Mouse (Mus musculus): ENCODE data around the gene 1700067P10Rik.

Gene 1700067P10Rik

DNA sequence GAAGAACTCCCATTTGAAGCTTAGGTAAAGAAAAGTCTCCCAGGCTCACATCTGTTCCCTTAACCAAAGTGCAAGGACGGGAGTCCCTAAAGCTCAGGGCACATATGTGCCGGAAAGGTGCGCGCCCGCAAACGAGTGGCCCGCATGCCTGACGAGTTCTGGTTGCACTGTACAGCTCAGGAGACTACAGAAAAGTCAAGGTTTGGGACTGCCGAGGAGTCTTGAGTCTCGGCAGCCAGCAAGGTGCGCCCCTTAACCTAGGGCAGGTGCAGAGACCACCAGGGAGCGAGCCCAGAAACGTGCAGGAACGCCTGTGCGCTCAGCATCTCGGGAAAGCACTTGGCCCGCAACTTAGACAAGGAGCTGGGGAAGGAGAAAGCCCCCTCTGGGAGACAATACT, 7.2 kb downstream of the 1700067P10Rik start:
- DNase-seq (ENCODE audit: low spot score): no peak

DNA sequence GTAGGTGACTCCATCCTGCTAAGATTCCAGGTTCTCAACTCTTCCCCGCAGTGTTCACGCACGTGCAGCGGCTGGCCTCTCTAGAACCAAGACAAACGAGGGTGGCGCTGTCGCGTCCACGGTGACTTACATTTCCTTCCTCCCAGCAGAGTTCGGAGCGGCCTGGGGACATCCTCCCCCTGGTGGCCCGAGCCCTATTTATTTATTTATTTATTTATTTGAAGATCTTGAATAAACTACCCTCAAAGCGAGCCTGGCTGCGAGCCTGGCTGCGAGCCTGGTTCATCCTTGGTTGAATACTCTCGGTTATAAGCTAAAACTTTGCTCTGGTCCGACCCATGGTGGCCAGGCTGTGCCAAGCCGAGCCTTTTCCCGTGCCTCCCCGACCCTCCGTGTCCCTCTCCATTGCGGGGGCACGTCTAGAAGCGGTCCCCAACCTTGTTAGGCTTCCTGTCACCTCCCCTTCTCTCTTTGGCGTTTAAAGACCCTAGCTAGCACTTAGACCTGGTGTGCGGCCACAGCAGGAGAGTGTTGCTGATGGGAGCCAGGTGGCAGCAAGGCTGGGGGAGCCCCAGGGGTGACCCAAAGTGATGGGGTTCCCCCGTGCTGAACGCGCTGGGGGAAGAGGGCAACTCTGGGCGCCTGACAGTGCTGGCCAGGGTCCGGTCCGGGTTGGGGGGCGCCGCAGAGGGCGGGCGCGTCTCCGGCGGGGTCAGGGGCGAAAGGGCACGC, 8.1 kb downstream of the 1700067P10Rik start:
- DNase-seq (ENCODE audit: low spot score): no peak

DNA sequence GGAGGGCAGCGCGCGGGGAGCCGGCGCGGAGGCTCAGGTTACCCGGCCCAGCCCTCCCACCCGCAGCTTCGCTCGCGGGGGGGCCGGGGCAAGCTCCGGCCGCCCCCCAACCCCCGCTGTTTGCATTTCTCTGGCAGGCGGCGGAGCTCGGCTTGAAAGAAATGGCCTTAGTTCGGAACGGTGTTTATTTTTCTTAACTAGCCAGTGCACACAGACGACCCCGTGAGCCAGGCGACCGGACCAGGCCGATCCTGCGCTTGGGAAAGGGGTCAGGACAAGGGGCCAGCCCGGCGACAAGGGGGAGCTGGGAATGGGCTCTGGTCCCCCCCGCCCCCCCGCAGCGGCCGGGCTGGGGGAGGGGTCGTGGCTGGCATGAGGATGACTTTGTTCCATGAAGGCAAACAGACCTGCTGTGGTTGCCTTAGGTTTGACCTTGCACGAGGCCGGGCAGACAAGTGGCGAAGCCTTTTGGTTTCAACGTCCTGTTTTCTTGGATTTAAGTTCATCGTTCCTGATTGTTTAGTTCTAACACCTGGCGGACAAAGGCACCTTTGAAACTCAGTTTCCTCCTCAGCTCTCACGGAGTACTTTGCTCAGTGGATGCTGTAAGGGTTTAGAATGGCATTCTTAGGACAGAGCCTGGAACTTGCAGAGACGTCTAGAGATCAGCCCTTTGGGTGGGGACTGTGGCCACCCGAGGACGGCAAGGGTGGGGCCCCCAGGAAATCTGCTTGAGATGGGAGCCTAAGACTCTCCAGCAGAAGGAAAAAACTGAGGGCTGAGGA, 8.8 kb downstream of the 1700067P10Rik start:
- no peak for DNase-seq (ENCODE audit: low spot score)

DNA sequence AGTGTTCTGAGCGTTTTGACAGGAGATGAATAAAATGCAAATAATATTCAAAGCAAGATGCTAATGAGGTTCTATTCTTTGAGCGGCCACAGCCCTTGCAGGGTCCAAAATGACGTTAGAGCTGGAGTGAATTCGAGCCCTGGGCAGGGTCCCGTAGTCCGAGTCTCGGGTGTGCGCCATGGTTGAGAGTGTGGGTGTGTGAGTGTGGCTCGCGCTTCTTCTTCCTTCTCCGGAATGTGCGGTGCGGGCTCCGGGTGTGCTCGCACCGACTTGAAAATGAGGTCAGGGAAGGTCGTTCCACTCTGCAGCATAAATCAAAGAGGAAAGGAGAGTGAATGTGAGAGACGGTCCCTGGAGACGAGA, 9.4 kb downstream of the 1700067P10Rik start:
- no peak for DNase-seq (ENCODE audit: low spot score)

DNA sequence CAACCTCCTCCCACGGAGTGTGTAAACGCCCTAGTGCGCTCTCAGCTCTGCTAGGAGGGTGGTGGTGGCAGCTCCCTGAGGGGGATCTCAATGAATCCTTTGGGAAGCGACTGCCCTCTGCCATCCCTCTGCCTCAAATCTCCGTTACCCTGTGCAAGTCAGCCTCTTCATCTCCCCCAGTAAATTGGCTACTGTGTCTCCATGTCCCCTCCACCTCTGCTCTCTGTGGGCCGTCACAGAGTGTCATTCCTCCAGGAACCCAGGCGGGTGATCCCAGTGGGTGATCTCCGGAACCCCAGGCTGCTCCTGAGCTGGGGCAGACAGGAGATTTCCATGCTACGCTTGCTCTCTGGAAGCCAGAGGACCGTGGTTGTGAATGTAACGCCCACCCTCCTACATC, 10.2 kb downstream of the 1700067P10Rik start:
- DNase-seq (ENCODE audit: low spot score): no peak

DNA sequence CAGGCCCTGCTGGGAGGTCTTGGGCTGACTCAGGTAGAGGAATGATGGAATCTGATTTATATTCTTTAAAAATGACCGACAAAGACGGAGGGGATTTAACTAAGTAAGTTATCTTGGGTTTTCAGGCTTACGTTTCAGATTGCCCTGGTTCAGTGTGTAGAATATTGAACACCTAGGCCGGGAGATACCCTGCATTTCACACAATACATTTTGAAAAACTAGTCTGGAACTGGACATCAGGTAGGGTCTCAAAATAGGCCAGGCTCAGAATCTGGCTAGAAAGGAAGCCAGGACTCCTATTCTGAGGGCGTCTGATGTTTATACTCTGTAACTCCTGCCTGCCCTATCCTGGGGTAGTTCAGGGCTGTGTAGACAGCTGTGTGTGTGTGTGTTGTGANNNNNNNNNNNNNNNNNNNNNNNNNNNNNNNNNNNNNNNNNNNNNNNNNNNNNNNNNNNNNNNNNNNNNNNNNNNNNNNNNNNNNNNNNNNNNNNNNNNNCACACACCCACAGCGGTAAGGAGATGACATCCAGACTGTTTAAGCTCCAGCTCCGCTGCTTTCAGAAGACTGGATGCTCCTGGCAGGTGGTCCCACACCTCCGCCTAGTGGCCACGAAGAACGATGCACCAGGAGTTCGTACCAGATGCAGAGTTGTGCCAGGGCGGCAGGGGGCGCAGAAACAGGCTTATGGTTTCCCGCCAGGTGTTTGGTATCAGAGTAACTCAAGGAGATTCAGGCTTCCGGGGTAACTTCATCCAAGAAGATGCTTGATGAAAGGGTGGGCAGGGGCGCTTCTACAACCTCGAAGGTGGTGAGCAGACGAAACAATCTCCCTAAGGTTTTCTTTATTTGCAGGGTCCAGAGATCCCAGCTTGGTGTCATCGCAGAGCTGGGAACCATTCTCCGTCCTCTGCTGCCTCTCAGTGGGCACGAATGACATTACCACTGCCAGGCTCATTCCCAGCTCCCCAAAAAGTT, 11.6 kb downstream of the 1700067P10Rik start:
- DNase-seq (ENCODE audit: low spot score): peak; percentile 79

DNA sequence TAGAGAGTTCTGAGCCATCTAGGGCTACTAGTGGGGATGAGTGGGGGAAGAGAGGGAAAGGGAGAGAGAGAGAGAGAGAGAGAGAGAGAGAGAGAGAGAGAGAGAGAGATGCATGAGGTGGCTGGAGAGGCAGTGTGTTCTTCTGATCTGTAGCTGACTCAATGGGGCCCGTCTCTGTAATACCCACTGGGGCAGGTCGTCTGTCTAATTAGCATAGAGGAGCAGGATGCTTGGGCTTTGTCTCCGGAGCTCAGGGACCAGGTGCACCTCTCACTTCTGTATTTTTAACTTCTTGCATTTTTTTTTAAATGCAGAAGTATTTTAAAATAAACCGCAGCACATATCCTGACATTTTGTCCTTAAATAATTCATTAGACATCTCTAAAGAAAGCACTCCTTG, 18.2 kb downstream of the 1700067P10Rik start:
- DNase-seq (ENCODE audit: low spot score): no peak

DNA sequence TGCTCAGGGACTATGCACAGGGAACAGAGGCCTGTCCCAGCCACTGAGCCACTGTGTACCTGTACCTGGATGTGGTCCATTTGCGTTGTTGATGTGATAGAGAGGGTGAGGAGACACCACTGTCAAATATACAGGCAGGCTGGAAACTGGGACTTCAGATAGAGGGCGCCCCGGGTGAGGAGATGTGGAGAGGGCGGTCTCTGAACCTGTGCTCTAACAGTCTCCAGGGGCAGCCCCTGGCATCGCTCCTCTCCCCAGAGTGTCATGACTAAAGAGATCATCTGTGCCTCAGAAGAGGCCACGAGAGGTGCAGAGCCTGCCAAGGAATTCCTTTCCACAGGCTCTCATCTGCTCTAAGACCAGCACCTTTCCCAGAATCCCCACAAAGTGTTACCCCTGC, 18.7 kb downstream of the 1700067P10Rik start:
- no peak for DNase-seq (ENCODE audit: low spot score)

DNA sequence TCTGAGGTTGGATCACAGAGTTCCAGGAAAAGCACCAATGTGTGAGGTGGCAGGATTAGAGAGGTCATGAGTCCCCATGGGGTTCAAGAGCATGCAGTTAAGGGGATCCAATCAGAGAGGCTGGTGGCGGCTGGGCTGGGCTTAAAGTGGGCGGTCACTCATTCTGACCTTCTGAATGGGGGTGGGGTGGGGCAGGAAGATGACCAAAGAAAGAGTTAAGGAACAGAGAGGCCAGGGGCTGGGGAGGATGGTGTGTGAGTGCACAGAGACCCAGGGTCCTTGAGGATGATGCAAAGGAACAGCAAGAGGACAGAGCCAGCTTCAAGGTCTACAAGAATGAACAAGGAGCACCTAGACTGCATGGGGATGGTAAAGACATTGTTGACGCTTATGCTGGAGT, 19.4 kb downstream of the 1700067P10Rik start:
- DNase-seq (ENCODE audit: low spot score): no peak

DNA sequence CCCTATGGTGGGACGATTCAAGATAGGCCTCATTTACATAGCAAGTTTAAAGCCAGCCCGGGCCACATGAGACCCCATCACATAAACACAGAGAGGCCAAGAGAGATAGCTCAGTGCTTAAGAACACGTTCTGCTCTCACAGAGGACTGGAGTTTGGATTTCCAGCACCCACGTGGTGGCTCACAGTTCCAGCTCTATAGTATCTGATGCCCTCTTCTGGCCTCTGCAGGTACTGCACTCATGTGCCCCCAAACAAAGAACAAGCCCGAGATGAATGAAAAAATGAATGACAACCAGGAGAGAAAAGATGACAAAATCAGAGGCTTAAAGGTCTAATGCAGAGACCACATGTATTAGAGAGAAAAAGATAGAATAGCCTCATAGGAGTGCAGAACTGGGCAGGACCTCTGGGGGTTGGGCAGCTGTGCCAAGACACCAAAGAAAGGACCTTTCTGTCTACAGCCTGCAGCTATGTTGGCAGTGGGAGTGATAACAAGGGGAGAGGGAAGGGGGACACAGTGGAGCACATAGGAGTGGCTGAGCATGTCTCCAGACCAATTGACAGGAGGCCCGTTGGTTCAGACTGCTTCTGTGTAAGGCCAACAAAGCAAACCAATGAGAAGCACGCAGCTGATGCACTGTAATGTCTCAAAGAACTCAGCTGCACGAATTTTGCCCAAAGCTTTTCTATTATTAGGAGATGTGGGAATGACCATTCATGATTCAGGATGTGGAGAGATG, 21.6 kb downstream of the 1700067P10Rik start:
- DNase-seq (ENCODE audit: low spot score): no peak

DNA sequence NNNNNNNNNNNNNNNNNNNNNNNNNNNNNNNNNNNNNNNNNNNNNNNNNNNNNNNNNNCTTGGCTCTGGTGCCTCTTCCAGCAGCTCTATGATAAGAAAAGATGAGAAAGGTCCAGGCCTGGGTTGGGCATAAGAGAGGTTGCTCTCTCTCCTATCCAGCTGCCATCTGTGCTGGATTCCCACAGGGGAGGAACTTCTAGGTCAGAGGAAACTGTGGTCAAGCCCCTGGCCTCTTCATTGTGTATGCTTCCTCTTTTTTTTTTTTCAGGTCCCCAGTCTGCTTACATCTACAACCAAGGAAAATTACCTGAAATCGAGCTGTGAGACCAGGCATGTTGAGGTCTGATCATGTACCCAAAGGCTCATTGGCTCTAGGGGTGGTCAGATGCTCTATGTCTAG, 29.5 kb downstream of the 1700067P10Rik start:
- DNase-seq (ENCODE audit: low spot score): no peak

DNA sequence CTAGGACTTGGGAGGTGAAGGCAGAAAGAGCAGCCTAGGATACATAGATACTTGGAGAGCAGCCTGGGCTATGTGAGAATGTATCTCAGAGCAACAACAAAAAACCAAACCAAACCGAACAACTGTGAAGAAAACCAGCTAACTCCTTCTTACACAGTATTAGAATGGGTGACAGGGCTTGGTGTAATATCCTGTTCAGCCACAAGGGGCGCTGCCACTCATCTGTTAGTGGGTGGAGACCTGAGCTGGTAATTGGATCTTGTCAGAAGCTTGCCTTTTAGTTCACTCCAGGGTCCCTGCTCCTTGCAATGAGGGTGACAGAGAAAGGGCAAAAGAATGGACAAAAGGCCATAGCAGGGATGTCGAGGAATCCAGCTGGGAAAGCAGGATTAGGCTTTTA, 30.5 kb downstream of the 1700067P10Rik start:
- DNase-seq (ENCODE audit: low spot score): peak; percentile 37

DNA sequence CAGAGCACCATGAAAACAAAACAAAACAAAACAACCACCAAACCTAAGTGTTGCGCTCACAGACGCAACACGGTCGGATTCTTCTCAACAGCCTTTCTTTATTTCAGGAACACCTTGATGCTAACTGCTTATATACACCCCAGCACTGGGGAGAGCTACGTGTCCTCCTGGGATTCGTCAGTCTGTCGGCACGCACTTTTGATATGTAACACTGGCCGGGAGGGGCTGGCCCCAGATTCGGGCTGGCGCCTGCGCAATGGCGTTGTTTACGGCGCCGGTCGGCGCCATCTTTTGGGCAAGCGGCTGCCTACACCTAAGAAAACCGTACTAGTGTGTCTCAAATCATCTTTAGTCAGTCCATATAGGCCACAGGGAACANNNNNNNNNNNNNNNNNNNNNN, 31.3 kb downstream of the 1700067P10Rik start:
- DNase-seq (ENCODE audit: low spot score): no peak

DNA sequence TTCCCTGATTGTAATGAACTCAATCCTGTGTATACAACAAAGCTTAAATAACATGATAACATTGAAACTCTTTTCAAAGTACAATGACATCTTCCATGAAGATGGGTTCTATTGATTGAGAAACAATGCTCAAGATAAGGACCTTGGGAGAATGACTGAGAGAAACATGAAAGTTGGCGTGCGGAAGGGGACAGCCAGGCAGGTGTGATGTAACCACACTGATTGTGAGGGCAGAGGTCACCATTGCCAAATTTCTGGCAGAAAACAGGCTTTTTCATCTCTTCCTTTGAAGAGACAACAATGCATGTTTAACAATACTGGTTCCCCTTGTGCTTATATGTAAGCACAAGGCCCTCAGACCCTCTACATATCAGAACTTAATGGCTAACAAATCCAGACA, 43.7 kb downstream of the 1700067P10Rik start:
- no peak for DNase-seq (ENCODE audit: low spot score)
